Mouse (Mus musculus) testis, adult 2 months (tissue): Measurements from ENCODE around the gene Prmt1. TPM values are rescaled to one million over a fixed set of nuclear protein-coding genes. Genes with fewer than 3 reads are reported as not detected.

ENCODE experiments used
- H3K27ac ChIP-seq: fragments of 200-500 bp; 2 replicates; pipeline ENCODE4 v1.5.1; 2012; ENCODE audit warnings: low read depth, low read length; ENCODE audit not compliant: control insufficient read depth, insufficient read depth
- H3K27me3 ChIP-seq: fragments of 200-500 bp; 2 replicates; pipeline ENCODE4 v1.6.1; 2012; ENCODE audit warnings: mild to moderate bottlenecking, low read length, moderate library complexity; ENCODE audit not compliant: control insufficient read depth, insufficient read depth
- H3K36me3 ChIP-seq: fragments of 200-500 bp; 2 replicates; pipeline ENCODE4 v1.6.1; 2012; ENCODE audit warnings: mild to moderate bottlenecking, low read length; ENCODE audit not compliant: control insufficient read depth, insufficient read depth
- H3K4me1 ChIP-seq: fragments of 200-500 bp; 2 replicates; pipeline ENCODE4 v1.6.1; 2012; ENCODE audit warnings: low read length; ENCODE audit not compliant: control insufficient read depth, insufficient read depth
- H3K4me3 ChIP-seq: fragments of 200-500 bp; 2 replicates; pipeline ENCODE4 v1.5.1; 2012; ENCODE audit warnings: low read depth, mild to moderate bottlenecking, low read length, moderate library complexity, mixed read lengths; ENCODE audit not compliant: control insufficient read depth
- CTCF ChIP-seq: fragments of 200-500 bp; IDR thresholded peaks from 2 replicates; pipeline ENCODE4 v1.5.1; 2012; ENCODE audit warnings: low read depth, mild to moderate bottlenecking, inconsistent platforms, low read length, moderate library complexity; ENCODE audit not compliant: control insufficient read depth, insufficient read depth, insufficient replicate concordance
- POLR2A ChIP-seq: fragments of 200-500 bp; IDR thresholded peaks from 2 replicates; pipeline ENCODE4 v1.6.1; 2012; ENCODE audit warnings: low read depth, mild to moderate bottlenecking, inconsistent platforms, low read length, moderate library complexity; ENCODE audit not compliant: control insufficient read depth
- polyA plus RNA-seq: library from polyadenylated mRNA; depleted of rRNA; stranded (reverse); fragments of >200 nt; gene quantifications from 2 replicates; pipeline ENCODE4 v1.2.3, GENCODE M21; 2012

The Prmt1 gene
- polyA plus RNA-seq, 1 experiment, result 60.1 TPM

DNA sequence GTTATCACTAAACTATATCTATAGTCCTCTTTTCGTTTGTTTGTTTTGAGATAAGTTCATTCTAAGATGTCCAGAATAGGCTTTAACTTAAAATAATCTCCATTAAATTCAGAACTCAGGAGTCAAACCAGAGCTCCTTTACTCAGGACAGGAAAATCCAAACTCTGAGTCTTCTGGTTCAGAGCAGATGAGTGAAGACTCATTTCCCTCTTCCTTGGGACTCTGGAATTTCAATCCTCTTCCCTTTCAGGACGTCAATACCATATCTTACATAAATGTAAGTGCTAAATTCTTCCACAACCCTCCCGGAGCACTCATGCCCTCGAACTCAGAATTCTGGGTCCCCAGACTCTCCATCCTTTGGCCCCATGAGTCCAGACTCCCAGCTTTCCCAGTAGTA is 30.4 kb upstream of the Prmt1 start:
- Histone ChIP-seq H3K27ac (peak overlapping the region; percentile 71), H3K4me3 (peak overlapping the region; percentile 64), H3K27me3 (no peaks in the 10 kb centered on the region), H3K36me3 (no peaks in the 10 kb centered on the region), H3K4me1 (peaks cover 17% of the 10 kb centered on the region)
- TF ChIP-seq CTCF (no peak), POLR2A (no peak)

DNA sequence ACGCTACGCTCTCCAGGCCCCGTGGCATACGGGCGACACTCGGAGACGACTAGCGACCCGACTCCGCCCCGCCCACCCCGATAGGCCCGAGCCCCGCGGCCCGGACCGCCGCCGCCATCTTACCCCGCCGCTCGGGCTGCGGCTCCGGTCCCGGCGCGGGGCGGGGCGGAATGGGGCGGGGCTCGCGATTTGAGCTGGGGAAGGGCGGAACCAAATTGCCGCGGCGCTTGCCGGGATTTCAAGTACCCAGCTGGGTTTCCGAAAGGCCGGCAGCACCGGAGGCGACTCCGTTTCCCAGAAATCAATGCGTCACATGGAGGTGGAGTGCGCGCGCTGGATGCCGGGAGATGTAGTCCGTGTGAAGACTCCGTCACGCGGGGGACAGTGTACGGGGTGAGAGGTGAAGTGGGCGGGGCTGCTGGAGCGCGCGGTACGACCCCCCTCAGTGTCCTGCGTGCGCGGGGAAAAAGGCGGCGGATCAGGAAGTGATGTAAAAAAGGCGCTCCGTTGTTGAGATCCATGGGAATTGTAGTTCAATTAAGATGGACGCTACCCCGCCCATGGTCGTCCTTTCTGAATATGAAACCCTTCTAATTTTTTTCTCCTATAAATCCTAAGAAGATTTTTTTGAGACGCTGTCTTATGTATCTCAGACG is 29.7 kb upstream of the Prmt1 start, which contains the start of gene Scaf1:
TSS of gene Scaf1 (minus strand) at position 407 of the 656 bp plus-strand sequence.
- TF ChIP-seq POLR2A (peak; percentile 36; the same call in 1 of the 2 replicates), CTCF (no peak)
- H3K4me3 ChIP-seq, result peak within 1 kb of the TSS; percentile 86
- H3K36me3 ChIP-seq, result no peaks in the 10 kb centered on the region
- H3K27ac ChIP-seq, result peak within 1 kb of the TSS; percentile 76
- H3K4me1 ChIP-seq, result peaks cover 17% of the 10 kb centered on the region
- no peaks in the 10 kb centered on the region for H3K27me3 ChIP-seq

DNA sequence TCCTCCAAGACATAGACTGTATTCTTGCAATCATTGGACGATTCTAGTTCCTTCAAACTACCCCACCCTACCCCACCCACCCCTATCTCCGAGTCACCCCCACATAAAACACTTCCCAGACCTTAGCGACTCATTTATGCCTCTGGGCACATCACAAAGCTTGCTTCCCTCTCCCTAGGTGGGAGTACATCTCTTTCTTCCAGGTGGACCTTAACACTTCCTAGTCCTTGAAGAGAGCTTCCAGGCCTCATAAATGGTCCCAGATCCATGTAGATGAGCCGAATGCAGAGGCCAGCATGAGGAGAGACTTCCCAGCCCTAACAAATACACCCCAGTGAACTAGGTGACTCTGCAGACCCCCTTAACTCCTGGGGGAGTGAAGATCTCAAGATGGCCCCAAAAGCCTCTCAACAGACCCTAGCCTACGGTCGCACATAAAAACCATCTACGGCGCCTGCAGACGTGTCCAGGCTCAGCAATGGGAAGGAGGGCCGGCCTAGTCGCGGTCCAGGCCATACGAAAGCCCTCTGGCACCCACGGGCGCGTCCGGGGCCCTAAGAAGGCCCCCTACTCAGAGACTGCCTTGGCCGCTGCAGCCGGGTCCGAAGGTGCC is 29.1 kb upstream of the Prmt1 start:
- Histone ChIP-seq H3K4me3 (peak overlapping the region; percentile 86), H3K27ac (peak overlapping the region; percentile 76), H3K4me1 (peaks cover 17% of the 10 kb centered on the region), H3K27me3 (no peaks in the 10 kb centered on the region), H3K36me3 (no peaks in the 10 kb centered on the region)
- TF ChIP-seq CTCF (no peak), POLR2A (no peak)

DNA sequence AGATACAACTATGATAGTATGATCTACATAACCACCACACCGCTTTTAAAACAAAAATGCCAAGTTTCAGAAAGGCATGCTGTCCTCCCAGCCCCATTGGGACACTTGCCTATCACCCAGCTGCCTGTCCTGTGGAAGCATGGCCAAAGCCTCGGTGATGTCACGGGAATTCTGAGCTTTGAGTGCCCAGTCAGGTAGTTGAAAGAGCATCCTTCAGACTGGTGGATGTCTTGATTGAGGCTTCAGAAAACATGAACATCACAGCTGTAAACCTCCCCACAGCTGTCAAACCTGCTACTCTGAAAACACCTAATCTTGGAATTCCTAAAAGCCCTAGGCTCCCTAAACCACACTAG is 27.7 kb upstream of the Prmt1 start:
- H3K27me3 ChIP-seq, result no peaks in the 10 kb centered on the region
- no peak overlapping the region for H3K4me3 ChIP-seq
- H3K36me3 ChIP-seq, result no peaks in the 10 kb centered on the region; the same call in 1 of the 2 replicates
- H3K27ac ChIP-seq, result no peak overlapping the region
- TF ChIP-seq CTCF (no peak), POLR2A (no peak)
- H3K4me1 ChIP-seq, result peaks cover 17% of the 10 kb centered on the region

DNA sequence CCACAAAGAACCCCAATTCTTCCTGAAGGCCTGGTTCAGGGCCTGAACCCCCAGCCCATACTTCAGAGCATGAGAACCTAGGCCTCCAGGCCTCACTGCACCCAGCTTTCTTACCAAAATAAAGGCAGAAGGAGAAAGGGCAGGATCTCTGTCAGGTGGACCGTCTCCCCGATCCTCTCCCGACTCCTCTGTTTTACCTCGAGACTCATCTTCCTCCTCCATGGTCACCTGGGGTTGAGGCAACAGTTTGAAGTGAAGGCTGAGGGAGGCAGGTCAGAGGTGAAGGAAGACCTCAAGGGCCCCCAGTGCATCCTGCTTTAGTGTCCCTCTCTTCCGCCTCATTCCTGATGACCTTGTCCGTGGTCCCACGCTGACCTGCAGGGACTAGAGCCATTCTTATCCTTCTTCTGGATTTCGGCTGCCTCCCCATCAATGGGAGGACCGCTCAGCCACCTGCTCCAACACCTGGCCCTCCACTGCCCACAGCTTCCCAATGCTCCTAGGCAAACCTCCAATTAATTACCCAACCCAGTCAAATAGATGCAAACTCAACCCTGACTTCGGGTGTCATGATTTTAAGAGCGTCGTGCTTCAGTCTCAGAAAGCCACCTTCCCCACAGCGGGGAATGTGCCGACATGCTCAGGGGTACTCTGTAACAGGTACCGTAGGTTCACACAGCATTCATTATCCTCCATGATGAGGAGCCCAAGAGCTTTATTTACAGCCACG is 27.2 kb upstream of the Prmt1 start:
- Histone ChIP-seq H3K4me1 (peaks cover 14% of the 10 kb centered on the region), H3K36me3 (no peaks in the 10 kb centered on the region; the same call in 1 of the 2 replicates), H3K27me3 (no peaks in the 10 kb centered on the region), H3K27ac (no peak overlapping the region), H3K4me3 (no peak overlapping the region)
- TF ChIP-seq CTCF, result no peak
- TF ChIP-seq POLR2A, result no peak

DNA sequence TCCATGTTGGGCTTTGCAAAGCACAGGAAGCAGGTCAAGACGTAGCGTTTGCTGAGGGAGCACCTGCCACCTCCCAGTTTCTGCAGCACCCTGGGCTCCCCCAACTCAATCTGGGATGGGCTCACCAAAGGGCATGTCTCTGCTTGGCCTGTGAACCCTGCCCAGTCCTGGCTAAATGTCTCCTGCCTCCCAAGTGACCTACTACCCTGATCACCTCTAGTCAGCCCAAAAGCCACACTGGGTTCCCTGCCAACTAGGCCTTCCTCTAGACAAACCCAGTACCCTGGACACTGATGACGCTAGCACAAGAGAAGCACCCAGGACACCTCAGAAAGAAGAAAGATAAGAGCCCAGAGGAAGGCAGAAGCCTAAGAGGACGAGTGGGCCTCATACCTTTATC is 26.5 kb upstream of the Prmt1 start:
- Histone ChIP-seq H3K36me3 (no peaks in the 10 kb centered on the region; the same call in 1 of the 2 replicates), H3K4me1 (peaks cover 9% of the 10 kb centered on the region), H3K4me3 (no peak overlapping the region), H3K27me3 (no peaks in the 10 kb centered on the region), H3K27ac (no peak overlapping the region)
- no peak for TF ChIP-seq CTCF
- TF ChIP-seq POLR2A, result no peak

DNA sequence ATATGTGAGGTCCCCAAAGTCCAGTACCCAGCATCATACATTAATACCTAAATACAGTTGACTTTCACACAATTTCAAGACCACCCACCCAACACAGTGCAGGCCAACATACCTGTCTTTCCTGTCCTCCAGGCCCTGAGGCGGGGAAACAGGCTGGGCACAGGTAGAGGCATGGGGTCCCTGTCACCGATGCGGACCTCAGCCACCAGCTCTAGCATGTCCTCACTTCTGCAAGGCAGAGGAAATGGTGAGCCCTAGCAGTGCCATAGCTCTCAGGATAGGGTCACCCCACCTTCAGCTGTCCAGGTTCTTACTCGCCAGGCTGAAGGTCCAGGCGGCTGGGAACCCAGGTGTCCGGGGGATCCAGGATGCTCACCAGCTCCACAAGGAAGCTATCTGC is 25.6 kb upstream of the Prmt1 start:
- TF ChIP-seq POLR2A, result no peak
- no peak for TF ChIP-seq CTCF

More for the DNA sequence above, 25.6 kb upstream of the Prmt1 start:
- H3K4me1 ChIP-seq, result peaks cover 2% of the 10 kb centered on the region
- H3K27ac ChIP-seq, result no peak overlapping the region
- H3K36me3 ChIP-seq, result no peaks in the 10 kb centered on the region; the same call in 1 of the 2 replicates
- H3K27me3 ChIP-seq, result no peaks in the 10 kb centered on the region
- no peak overlapping the region for H3K4me3 ChIP-seq
